Mouse (Mus musculus) embryo, embryonic 10 days (tissue): ENCODE measurements at regions not wholly inside any gene's neighbourhood (a gene's known extent, or its start where the extent isn't known, plus 50 kb on each side); places are given as distances from the start of the nearest gene placed in this dataset.
"Not testable (repeated sequence)": the region's sequence is repeated elsewhere in the genome, so short reads cannot be mapped to it uniquely, and the experiment has no call there.

Source experiments
- DNase-seq: peaks from one replicate; pipeline ENCODE4 v3.0.0-alpha.2; 2015; ENCODE audit warnings: low spot score

DNA sequence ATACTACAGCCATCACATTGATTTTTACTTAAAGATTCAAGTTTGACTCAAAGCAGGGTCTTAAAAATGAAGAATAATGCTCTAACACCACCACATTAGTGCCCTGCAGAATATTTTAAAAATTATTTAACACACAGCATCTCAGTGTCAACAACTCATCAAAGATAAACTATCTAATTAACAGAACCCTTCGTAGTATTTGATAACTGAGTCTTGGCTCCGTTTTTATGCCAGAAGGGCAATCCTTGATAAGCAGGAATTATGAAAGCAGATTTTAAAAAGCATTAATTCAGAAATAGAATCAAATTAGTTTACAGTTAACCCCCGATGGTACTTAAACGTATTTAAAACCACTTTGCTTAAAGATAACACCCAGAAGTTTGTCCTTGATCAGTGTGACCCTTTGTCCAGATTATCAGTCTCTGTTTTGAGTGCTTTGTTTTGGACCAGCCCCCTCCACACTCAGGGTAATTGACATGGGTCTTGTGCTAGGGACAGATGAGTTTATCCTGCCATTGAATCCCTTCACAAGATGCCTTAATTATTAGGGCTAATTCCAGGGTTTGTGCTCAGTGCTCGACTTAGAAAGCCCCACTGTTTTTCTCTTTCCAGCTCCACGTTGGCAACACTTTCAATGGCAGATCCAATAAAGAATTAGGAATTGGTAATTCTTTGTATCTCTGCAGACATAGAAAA lies 69.4 kb upstream of the Dph6 start:
- DNase-seq: no peak

DNA sequence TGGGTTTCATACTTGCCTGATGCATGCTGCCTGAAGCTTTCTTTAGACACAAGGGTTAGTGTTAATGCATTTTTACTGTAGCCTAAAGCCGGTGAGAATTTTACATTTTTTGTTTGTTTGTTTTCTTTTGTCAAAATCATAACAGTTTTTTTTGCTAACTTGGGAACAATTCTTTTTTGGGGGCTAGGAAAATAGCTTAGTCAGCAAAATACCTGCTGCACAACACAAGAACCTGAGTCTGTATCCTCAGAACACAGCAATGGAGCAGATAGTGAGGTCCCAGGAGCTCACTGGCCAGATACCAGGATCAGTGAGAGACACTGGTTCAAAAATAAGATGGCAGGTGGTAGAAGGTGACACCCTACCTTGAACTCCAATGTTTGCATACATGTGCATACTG lies 72.4 kb upstream of the Dph6 start:
- no peak for DNase-seq

DNA sequence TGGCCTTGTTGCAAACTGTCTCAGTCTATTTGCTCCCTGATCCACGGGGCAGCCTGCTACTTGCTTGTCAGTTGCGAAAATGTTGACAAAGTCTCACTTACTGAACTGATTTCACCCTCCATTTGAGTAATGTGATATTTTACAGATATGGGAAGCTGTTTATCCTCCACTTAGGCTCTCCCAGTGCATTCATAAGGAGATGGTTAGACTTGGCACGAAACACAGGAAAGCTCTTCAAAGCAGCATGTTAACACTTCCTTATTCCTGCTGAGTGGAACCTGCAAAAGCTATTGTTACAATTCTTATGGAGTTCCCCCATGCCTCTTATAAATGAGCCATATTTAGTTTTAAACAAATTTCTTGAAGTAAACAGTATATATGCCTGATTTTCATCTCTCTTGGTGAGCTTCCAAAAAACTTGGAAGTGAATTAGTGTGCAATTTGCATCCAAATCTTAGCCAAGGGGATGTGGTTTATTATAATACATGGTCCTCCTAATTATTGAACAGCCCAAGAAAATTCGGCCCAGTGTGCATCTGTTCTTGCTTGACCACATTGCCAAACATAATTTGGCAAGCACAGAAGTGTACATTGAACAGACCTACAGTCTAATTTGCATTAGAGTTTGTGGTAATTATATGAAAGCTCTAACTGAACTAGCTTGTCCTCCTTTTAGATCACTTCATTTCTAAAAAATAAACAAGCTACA lies 80.3 kb upstream of the Dph6 start:
- no peak for DNase-seq

DNA sequence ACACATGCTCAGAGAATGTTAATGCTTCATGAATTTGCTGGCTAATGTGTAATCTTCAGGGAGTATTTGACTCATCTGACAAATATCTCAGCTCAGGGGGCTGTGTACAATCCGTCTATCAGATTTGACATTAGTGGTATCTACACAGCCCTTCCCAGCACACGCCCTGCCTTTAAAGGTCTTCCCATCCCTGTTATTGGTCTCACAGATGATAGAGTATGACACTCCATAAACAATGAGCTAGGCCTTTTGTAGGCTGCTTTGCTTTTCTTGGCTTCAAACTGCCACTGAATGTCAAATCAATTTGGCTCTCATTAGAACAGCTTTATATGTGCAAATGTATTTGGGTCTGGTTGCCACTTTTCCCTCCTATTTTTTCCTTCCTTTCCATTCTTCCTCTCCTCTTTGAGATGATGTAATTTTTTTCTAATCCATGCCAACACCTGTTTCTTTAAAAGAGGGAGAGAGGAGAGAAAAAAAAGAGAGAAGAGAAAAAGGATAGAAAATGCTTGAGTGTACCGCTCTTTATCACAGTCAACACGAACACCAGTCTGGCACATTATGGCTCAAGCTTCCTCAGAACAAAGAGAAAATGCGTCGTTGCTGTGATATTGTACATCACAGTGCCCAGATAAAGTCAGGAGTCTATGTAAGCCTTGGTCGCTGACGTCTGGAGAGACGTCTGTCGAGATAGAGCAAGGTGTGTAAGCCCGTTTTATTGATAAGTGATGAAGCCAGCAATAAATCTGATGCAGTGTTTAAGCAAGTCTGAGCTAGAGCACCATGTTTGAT lies 84.9 kb upstream of the Dph6 start:
- no peak for DNase-seq

DNA sequence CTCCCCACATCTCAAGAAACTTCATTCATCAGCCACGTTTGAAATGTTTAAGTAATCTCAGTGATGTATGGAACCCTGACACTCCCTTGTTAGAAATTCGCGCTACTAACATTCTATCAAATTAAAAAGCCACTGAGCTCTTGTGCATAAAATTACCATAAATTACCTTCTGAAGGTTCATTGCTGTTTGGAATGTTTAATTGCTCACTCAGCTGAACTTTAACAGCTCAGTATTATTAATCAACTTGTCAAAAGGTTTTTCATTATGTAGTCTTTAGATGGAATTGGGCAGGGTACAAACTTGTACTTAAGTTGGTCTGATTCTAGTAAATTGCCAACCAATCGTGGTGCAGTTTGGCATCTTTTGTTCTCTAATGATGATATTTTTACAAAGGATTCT lies 108.5 kb upstream of the Dph6 start:
- DNase-seq: no peak

DNA sequence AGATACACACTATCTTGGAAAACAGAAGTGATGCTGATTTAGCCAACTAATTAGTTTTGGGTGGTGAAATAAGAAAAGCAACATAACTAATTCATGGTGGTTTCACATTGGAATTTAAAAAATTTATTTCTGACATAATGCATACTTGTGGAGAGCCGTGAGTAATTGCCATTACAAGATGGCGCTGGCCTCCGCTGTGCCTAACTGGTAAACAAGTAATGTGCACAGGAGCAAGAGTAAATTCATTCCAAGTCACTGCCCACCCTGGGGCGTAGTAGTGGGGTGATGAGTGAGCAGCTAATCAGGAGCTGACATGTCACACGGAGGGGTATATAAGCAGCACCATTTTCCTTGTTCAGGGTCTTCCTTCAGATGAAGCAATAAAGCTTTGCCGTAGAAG lies 119.0 kb upstream of the Dph6 start:
- not testable (repeated sequence) for DNase-seq

DNA sequence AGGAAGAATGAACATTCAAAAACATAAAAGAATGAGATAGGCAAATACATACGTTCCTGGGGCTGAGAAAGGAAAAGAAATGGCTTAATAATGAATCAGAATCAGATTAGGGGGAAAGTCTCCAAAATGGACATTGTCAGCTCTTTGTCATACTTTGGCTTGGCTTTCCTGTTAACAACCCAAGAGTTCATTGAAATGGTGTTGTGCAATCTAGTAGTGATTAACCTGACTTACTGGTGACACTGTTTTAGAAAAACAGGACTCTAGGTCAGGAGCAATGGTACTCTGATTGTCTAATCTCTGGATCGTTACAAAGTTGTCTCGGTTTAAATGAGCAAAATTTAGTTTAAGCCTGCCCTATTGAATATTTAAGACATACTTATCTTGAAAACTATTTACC lies 119.5 kb upstream of the Dph6 start:
- DNase-seq: no peak

DNA sequence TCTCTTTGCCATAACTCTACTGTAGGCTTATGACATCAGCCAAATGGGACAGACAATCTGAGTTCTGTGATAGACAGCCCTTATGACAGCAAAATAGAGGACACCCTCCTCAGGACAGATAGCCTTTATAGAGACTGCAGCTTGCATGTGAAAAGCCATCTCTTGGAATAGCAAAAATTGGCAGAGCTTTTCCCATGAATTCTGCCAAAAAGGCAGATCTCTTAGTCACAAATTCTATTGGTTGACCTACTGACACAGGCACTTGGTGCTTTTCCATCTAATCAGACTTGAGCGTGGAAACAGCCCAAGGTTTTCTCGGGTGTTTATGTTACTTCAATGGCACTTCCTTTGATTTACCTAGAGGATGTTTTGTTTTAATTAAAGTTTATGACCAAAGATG lies 120.8 kb upstream of the Dph6 start:
- DNase-seq: no peak

DNA sequence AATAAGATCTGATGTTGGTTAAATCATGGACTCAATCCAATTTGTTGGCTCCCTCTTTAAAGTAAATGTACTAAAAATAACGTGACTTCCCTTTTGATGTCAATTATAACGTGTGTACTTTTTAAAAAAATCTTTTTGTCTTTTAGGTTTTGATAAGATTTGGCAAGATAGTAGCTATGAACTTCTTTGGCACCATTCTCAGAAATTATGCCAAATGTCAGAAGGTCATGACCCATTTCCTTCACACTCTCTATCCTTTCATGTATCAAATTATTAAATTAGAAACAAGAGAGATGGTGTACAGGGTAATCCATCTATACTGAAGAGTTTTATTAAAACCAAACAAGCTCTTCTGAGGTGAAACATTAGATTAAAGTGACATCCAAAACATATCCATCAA lies 121.4 kb upstream of the Dph6 start:
- no peak for DNase-seq

DNA sequence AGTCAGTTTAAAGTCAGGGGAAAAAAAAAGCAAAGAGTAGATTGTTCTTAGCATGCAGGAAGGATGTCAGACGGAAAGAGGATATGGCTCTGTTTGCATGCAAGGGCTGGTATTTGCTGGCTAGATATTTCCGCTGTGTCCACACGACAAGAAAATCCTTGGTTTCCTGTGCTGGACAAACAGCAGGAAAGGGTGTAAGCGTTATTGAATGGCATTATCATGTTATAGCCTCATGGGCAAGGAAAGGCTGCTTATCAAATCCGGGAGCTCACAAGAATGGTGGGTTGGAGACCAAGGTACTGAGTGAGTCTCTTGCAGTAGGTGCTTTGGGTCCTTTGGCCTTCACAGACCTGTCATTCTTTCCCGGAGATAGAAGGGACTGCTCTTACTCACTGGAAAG lies 127.7 kb upstream of the Dph6 start:
- DNase-seq: no peak

DNA sequence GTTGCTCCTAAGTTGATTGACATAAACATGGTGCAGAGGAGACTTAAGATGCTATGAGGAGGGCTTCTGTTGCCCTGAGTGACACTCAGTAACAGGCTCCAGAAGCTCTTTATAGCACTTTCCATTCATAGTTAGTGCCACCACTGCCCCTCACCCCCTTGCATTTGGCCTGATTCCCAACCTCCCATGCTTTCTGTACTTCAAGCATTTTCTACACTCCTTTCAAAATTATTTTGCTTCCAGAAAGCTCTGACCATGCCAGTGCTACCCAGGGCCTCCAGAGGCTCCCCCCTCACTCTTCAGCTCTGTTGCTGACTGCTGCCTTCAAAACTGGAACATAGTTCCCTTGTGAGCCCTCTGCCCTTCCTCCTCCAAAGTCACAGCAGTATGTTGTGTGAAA lies 129.4 kb upstream of the Dph6 start:
- no peak for DNase-seq

DNA sequence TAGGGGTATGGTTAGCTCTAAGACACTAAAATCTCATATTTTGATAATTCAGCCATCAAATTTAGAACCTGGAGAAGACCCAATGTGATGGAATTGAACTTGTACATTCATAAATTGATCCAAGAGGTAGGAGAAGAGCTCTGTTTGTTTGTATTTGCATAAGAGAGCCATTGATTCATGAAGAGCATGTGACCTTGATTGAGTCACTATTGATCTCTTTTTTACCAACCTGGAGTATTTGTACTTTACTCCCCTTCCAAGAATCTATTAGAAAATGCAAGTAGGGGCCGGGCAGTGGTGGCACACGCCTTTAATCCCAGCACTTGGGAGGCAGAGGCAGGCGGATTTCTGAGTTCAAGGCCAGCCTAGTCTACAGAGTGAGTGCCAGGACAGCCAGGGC lies 133.5 kb upstream of the Dph6 start:
- DNase-seq: no peak

DNA sequence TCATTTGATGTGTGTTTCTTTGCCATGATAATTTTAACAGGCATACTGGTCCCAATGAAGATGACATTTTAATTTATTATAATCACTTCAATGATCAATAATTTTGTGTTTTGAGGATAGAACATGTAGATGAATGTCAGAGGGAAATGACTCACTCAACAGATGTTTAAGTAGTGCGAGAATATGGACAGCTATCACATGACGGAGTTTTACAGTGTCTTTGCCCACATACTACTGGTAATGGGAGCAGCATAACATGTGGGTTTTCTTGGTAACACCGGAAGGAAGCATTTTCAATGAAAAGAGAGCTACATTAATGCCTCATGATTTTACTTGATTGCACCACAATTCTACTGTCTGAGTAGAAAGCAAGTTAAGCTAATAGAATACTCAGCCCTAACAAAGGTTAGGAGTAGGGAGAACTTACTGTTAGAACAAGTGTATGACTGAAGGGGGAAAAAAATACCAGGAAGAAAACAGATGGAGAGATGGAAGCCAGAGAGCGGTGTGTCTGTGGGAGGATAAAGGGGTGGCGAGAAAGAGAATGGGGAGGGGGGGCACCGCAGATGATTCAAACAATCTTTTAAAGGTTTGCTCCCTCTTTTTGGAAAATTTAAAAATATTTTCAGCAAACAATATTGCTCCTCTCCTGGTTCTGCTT lies 142.0 kb upstream of the Dph6 start:
- no peak for DNase-seq

DNA sequence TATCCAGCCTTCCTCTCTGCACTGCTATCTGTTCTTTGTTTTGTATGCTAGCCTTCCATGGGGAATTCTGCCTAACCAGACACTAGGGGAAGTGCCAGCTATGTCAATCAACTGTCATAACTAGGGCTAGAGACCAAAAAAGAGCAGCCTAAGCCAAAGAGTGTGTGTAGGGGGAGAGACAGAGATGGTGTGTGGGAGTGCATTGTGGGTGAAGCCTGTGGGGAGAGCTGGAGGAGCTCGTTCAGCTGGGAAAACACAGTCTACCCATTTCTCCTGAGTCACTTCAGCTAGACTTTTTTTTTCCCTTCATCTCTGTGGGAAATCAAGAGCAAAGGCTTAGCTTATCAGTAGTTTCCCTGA lies 142.5 kb upstream of the Dph6 start:
- DNase-seq: no peak

DNA sequence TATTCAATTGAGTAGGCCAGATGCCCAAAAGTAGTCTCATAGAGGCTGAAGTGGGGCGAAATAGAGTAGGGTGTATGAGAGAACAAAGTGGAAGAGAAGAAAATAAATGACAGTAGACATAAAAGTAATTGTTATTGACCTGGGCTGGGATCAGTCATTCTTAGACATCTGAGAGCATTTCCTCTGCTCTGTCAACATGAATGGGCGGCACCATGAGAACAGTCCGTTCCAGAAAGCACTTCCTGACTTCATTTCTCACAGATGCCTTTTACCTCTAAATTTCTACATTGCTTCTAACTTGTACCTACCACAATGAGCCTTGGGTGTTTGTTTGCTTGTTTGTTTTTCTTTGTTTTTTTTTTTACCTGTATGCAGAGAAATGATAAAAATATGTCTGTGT lies 148.5 kb upstream of the Dph6 start:
- no peak for DNase-seq

DNA sequence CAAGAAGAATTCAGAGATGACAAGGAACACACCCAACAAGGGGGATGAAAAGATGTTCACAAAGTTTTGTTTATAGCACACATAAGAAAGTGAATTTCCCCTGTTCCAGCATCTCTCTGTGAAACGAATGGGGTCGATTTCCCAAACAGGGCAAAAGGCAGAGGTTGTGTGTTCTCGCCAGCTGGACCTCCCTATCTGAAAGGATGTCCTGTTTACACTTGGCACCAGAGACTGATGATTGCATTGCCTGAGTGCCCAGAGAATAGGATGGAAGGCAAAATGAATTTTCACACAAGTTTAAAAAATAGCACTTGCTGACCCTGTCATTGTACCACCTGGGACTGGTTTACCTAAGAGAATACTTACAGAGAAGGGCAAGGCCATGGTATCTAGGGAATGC lies 149.2 kb upstream of the Dph6 start:
- DNase-seq: no peak

DNA sequence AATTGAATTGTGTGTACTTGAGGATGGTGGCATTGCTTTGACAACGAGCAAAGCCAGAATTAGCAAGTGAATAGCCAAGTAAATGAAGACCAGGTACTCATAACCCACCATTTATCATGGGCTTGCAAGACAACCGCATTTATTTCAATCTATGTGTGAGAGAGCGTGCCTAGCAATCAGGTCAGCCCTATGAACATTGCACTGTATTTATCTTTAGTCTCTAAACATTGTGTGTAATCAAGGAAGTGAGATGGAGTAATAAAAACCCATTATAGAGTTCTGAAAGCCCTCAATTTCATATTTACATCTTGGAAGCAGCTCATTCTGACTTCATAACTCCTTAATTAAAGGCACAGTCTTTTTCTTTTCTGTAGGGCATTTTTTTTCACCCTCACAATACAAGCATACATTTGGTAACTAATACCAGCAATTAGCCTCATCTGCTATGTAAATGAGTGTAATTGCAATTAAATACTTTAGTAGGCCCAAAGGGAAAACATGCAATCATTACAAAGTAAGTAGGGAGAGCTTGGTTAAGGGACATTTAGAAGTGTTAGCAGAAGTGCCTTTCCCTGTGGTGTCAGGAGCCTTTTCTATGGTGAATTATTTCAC lies 150.8 kb upstream of the Dph6 start:
- no peak for DNase-seq

DNA sequence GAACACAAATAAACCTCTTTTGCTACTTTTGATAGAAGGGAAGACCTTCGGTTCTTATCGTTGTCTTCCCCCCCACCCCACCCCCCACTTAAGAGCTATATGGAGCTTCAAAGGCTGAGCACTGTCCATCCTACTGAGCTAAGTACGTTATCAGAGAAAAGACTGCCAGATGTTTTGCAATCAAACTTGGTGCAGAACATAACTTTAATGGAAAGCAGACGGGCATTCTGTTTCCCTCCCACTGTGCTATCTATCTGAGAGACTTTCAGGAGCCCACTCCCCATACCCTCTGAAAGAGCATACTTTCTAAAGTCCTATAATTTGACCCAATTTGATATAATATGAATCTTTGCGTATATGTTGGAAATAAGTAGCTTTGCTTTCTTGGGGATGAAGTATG lies 153.3 kb upstream of the Dph6 start:
- peak; percentile 50 for DNase-seq

DNA sequence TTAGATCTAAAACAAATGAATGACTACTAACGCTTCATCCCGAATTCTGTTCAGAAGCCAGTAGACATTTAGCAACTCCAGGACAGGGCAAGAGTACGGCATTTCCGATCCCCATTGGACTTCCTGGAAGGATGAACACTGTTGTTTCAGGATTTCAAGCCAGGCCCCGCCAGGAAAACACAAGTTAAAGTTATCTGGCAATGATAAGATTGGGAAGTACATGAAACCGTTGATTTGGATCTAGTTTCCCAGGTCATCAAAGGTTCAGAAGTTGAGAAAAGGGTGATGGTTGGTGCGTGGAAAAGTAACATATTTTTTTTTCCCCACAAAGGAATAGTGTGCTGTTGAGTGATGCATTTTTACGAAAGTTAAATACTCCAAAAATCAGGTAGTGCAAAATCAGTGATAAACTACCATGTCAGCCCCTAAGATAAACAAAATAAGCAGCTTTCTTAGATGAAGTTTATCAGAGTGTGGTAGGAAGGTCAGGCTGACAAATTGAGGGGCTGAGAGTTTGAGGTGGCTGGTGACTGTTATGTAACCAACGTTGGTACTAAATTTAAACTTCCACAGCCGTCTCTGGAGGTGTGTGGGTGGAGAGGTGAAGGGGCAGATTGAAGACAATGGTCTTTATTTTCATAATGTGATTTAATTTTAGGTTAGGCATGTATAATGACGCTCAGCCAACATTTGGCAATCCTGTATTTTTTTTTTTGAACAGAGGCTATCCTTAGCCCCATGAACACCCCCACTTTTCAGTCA lies 157.6 kb upstream of the Dph6 start:
- no peak for DNase-seq

DNA sequence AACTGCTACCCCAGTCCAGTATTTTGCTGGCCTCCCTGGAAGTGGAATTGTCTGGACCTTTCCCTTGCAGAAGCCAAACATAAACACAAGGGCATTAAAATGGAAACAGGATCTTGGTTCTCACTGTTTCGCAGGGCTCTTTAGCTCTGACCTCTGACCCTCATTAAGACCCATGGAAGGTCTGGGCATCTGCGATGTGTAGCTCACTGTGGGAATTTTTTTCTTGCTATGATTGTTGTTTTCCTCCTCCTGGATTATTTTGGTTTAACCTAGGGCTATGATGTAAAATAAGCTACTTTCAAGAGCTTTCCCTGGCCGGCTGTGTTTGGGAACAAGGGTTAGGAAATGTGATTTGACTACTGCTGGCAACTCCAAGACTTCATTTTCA lies 158.1 kb upstream of the Dph6 start:
- DNase-seq: peak; percentile 83

DNA sequence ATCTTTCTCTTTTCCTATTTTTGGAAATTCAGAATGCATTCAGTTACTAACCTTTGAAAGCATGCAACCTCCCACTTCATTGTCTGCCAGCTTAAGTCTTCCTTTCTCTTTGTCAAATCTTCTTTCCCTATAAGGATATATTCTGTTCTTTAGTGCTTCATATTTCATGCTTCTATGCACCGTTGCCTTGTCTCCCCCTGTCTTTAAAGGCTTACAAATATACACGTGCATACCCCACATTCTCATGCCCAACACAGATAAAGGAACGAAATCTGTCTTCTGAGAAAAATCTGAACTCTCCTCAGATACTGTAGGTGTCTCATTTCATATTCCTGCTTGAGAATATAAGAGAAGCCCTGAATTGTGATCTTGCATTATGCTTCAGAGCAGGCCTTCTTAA lies 167.9 kb upstream of the Dph6 start:
- no peak for DNase-seq

DNA sequence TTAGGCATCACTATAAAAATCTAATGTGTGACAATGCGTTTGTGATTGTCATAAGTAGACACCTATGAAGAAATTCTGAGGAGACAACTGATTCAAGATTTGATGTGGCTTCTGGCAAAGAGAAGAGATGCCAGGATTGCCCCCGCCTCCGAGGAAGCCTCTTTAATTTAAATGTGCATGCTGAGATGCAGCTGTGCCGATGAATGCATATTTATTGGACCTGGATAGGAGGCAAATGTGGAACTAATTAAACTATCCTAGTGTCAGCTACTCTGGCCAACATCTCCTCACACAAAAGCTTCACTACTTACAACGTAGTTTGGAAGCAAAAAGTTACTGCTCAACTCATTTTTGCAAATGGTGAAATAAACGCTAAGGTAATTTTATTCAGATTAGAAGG lies 173.4 kb upstream of the Dph6 start:
- DNase-seq: no peak
